Mouse (Mus musculus) lung, embryonic 15.5 days (tissue): ENCODE results near the gene Dand5. TPM values are rescaled to one million over a fixed set of nuclear protein-coding genes. Genes with fewer than 3 reads are reported as not detected.

Source experiments
- ATAC-seq: fragments of 200-750 bp; cut with Nextera tagmentation; 2 replicates; pipeline ENCODE4 v1.8.0; 2017; ENCODE audit warnings: moderate number of reproducible peaks, borderline replicate concordance; ENCODE audit not compliant: low FRiP score, low TSS enrichment; ENCODE audit errors: extremely low read depth
- H3K27ac ChIP-seq: fragments of 300-500 bp; sonication (generic); 2 replicates; pipeline ENCODE4 v1.5.1; 2015; ENCODE audit warnings: moderate library complexity, mild to moderate bottlenecking, inconsistent platforms
- H3K27me3 ChIP-seq: fragments of 300-500 bp; sonication (generic); 2 replicates; pipeline ENCODE4 v1.6.1; 2015; ENCODE audit warnings: inconsistent platforms
- H3K36me3 ChIP-seq: fragments of 300-500 bp; sonication (generic); 2 replicates; pipeline ENCODE4 v1.6.1; 2015; ENCODE audit warnings: inconsistent platforms
- H3K4me1 ChIP-seq: fragments of 300-500 bp; sonication (generic); 2 replicates; pipeline ENCODE4 v1.6.1; 2015; ENCODE audit warnings: inconsistent platforms
- H3K4me2 ChIP-seq: fragments of 300-500 bp; sonication (generic); 2 replicates; pipeline ENCODE4 v1.6.1; 2015; ENCODE audit warnings: inconsistent platforms, mild to moderate bottlenecking, moderate library complexity
- H3K4me3 ChIP-seq: fragments of 300-500 bp; sonication (generic); 2 replicates; pipeline ENCODE4 v1.5.1; 2015; ENCODE audit warnings: mild to moderate bottlenecking, inconsistent platforms
- H3K9ac ChIP-seq: fragments of 300-500 bp; sonication (generic); 2 replicates; pipeline ENCODE4 v1.6.1; 2015; ENCODE audit warnings: inconsistent platforms
- H3K9me3 ChIP-seq: fragments of 300-500 bp; sonication (generic); 2 replicates; pipeline ENCODE4 v1.6.1; 2016; ENCODE audit warnings: inconsistent platforms
- WGBS: fragments of 180-500 bp; shearing (Covaris S2); methylation state at CpG from one replicate; pipeline ENCODE4 v1.1.7; 2015; 5-methylcytosine and 5-hydroxymethylcytosine counted together
- polyA plus RNA-seq: library from polyadenylated mRNA; unstranded; fragments of >200 nt; fragmentation: Nextera tagmentation; extraction: Ambion mirVana; gene quantifications from 2 replicates; pipeline ENCODE4 v1.2.1, GENCODE M21; 2015

Gene Dand5
- polyA plus RNA-seq, 1 experiment from 2014 or later: 6.0 TPM

DNA sequence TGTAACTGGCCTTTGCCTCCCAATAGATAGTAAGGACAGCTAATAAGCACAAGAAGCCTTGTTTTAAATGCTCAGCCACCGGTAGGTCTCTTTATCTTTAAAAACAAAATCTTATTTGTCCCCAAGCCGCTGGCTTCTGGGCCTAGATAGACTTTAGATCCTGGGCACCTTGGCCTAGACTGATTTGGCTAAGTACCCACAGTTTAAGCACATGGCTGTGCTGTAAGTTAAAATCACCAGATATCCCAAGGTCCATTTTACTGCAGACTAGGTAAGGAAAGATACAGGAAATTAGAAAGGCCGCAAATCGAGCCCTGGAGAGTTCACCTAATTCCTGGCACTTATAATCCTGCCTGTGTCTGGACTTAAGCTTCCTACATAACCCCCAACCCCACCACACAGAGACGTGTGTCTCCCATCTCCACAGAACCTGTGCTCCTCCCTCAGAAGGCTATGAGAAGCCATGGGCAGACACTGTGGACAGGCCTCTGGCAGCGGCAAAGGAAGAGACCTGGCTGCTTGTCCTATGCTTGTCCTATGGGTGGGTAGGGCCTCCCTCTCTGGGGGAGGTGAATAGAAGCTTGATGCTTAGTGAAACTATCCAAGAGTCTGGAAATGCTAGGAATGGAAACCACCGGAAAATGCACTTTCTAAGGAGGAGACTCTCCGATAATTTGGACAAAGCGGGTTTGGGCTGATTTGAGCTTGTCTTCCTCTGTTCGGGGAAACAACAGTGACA lies 44.6 kb downstream of the Dand5 start:
- WGBS: 60% methylated on average over 10 of the region's 10 CpGs
- no peaks in the 10 kb centered on the region for H3K36me3 ChIP-seq
- H3K27me3 ChIP-seq: peaks cover 48% of the 10 kb centered on the region
- peaks cover 74% of the 10 kb centered on the region for H3K4me1 ChIP-seq
- H3K4me3 ChIP-seq: no peak overlapping the region
- no peaks in the 10 kb centered on the region for H3K9me3 ChIP-seq
- H3K27ac ChIP-seq: no peak overlapping the region; the same call in 1 of the 2 replicates
- H3K4me2 ChIP-seq: no peak overlapping the region
- H3K9ac ChIP-seq: no peak overlapping the region
- no peak for ATAC-seq

DNA sequence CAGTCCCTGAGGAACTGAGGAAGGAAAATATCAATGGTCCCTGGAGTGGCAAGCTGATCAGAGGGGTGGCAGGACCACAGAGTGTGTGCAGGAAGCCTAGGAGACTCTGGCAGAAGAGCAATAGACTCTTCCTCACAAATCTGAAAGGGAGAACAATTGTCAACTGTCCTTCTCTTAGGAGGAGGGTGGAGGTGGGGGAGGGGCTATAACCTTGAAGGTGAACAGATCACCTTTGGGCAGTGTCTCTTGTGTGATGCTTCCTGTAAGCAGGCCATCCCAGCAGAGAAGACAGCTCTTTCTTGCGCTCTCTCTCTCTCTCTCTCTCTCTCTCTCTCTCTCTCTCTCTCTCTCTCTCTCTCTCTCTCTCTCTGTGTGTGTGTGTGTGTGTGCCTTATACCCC lies 46.1 kb downstream of the Dand5 start:
- WGBS: 75% methylated on average over 1 of the region's 1 CpGs
- no peaks in the 10 kb centered on the region for H3K9me3 ChIP-seq
- H3K9ac ChIP-seq: no peak overlapping the region
- H3K4me2 ChIP-seq: no peak overlapping the region
- H3K4me1 ChIP-seq: peaks cover 85% of the 10 kb centered on the region
- H3K27me3 ChIP-seq: peaks cover 33% of the 10 kb centered on the region
- H3K4me3 ChIP-seq: no peak overlapping the region
- H3K27ac ChIP-seq: no peak overlapping the region
- no peak for ATAC-seq
- no peaks in the 10 kb centered on the region for H3K36me3 ChIP-seq

- Histone ChIP-seq H3K9ac (peak overlapping the region; percentile 10), H3K27ac (peak overlapping the region; percentile 93), H3K36me3 (no peaks in the 10 kb centered on the region), H3K9me3 (no peaks in the 10 kb centered on the region), H3K4me1 (peaks cover 87% of the 10 kb centered on the region), H3K4me3 (0 out of 2 replicates have a peak overlapping the region, but pooled peaks have one; percentile 8), H3K4me2 (peak overlapping the region; percentile 56), H3K27me3 (peaks cover 25% of the 10 kb centered on the region)
- ATAC-seq: no peak; the same call in 1 of the 2 replicates
- WGBS: 23% methylated on average over 7 of the region's 7 CpGs
Observed at GRCm38 (mm10) chr8:84775621-84776113, 47.0 kb downstream of the Dand5 start.

GRCm38 (mm10) chr8:84775105-84775591 lies 47.5 kb downstream of the Dand5 start:
- H3K27ac ChIP-seq: peak overlapping the region; percentile 93
- 15% methylated on average over 13 of the region's 13 CpGs for WGBS
- no peaks in the 10 kb centered on the region for H3K36me3 ChIP-seq
- peaks cover 25% of the 10 kb centered on the region for H3K27me3 ChIP-seq
- H3K4me1 ChIP-seq: peaks cover 86% of the 10 kb centered on the region
- no peaks in the 10 kb centered on the region for H3K9me3 ChIP-seq
- peak overlapping the region; percentile 8; the same call in 1 of the 2 replicates for H3K4me3 ChIP-seq
- ATAC-seq: 0 out of 2 replicates have a peak, but pooled peaks have one; percentile 13
- peak overlapping the region; percentile 10 for H3K9ac ChIP-seq
- H3K4me2 ChIP-seq: peak overlapping the region; percentile 56

GRCm38 (mm10) chr8:84774473-84774911 lies 48.1 kb downstream of the Dand5 start:
- peaks cover under 1% of the 10 kb centered on the region; the same call in 1 of the 2 replicates for H3K36me3 ChIP-seq
- H3K27ac ChIP-seq: peak overlapping the region; percentile 93
- WGBS: 11% methylated on average over 10 of the region's 10 CpGs
- peak overlapping the region; percentile 23; the same call in 1 of the 2 replicates for H3K4me3 ChIP-seq
- no peak overlapping the region for H3K9ac ChIP-seq
- ATAC-seq: peak; percentile 69
- peak overlapping the region; percentile 56 for H3K4me2 ChIP-seq
- peaks cover 24% of the 10 kb centered on the region for H3K27me3 ChIP-seq
- peaks cover 86% of the 10 kb centered on the region for H3K4me1 ChIP-seq
- no peaks in the 10 kb centered on the region for H3K9me3 ChIP-seq

DNA sequence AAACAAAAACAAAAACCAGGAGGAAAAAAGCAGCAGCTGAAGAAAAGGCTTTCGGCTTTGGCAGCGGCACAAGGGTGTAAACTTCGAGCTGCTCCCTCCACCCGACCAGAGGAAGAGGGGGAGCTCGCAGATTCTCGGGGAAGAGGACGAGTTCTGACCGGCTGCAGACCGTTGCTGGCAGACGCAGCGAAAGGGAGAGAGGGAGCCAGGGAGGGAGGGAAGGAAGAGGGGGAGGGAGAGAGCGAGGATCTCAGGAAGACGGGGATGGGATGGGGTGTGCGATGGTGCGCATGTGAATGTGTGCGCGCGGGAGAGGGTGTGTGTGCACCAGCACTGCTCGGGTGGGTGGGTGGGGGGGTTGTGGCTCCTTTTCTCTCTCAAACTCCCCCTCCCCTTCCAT lies 48.8 kb downstream of the Dand5 start:
- Histone ChIP-seq H3K36me3 (peaks cover 6% of the 10 kb centered on the region; the same call in 1 of the 2 replicates), H3K27ac (peak overlapping the region; percentile 93), H3K9ac (peak overlapping the region; percentile 4), H3K4me2 (peak overlapping the region; percentile 56), H3K27me3 (peaks cover 22% of the 10 kb centered on the region), H3K4me3 (peak overlapping the region; percentile 27), H3K9me3 (no peaks in the 10 kb centered on the region), H3K4me1 (peaks cover 81% of the 10 kb centered on the region)
- ATAC-seq: peak; percentile 86
- 1% methylated on average over 15 of the region's 19 CpGs for WGBS

DNA sequence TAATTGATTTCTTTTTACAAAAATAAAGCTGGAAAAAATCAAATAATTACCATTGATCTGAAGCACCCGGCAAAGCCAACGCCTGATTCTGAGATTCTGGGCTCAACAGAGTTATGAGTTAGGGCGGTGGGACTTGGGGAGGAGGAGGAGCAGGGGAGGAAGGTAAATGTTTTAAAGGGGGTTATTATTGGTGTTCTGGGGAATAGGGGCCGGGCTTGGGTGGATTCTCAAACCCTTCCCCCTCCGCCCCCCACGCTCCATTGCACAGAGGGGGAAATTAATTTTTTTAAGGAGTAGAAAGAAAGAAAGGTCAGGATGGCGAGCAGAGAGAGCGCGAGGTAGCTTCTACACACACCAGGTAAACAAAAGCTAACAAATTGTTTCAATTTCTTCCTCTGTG lies 49.3 kb downstream of the Dand5 start:
- H3K9ac ChIP-seq: peak overlapping the region; percentile 4; the same call in 1 of the 2 replicates
- WGBS: 7% methylated on average over 9 of the region's 9 CpGs
- H3K4me2 ChIP-seq: peak overlapping the region; percentile 56
- peaks cover 76% of the 10 kb centered on the region for H3K4me1 ChIP-seq
- no peaks in the 10 kb centered on the region for H3K9me3 ChIP-seq
- peak overlapping the region; percentile 27 for H3K4me3 ChIP-seq
- H3K27me3 ChIP-seq: peaks cover 18% of the 10 kb centered on the region
- peaks cover 11% of the 10 kb centered on the region; the same call in 1 of the 2 replicates for H3K36me3 ChIP-seq
- no peak for ATAC-seq
- H3K27ac ChIP-seq: peak overlapping the region; percentile 93

GRCm38 (mm10) chr8:84772628-84773027 lies 50.0 kb downstream of the Dand5 start:
- Histone ChIP-seq H3K36me3 (peaks cover 15% of the 10 kb centered on the region; the same call in 1 of the 2 replicates), H3K9ac (peak overlapping the region; percentile 19; the same call in 1 of the 2 replicates), H3K27me3 (peaks cover 13% of the 10 kb centered on the region), H3K4me3 (peak overlapping the region; percentile 8; the same call in 1 of the 2 replicates), H3K9me3 (no peaks in the 10 kb centered on the region), H3K27ac (no peak overlapping the region), H3K4me1 (peaks cover 73% of the 10 kb centered on the region), H3K4me2 (peak overlapping the region; percentile 56; the same call in 1 of the 2 replicates)
- 8% methylated on average over 3 of the region's 3 CpGs for WGBS
- ATAC-seq: no peak

DNA sequence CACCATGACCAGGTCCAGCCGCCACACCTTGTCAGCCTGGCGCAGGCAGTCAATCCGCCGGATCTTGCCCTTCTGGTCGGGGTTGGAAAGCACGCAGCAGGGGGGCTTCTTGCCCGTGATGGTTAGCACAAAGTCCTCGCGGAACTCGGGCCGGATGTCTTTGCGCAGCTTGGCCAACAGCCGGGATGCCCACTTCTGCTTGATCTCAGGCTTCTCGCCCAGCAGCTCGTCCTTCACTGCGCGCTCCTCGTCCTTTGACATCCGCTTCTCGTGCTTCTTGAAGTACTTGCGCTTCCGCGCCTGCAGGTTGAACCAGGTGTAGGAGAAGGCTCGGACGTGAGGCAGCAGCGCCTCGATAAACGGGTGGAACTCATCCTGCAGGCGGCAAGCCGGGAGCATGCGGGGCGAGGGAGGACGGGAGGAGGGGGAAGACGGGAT lies 50.7 kb downstream of the Dand5 start:
- Histone ChIP-seq H3K27me3 (peaks cover 13% of the 10 kb centered on the region), H3K27ac (peak overlapping the region; percentile 89), H3K9me3 (no peaks in the 10 kb centered on the region), H3K9ac (peak overlapping the region; percentile 29; the same call in 1 of the 2 replicates), H3K36me3 (peaks cover 22% of the 10 kb centered on the region), H3K4me3 (peak overlapping the region; percentile 12), H3K4me2 (peak overlapping the region; percentile 56), H3K4me1 (peaks cover 76% of the 10 kb centered on the region)
- ATAC-seq: no peak
- WGBS: 13% methylated on average over 32 of the region's 34 CpGs

DNA sequence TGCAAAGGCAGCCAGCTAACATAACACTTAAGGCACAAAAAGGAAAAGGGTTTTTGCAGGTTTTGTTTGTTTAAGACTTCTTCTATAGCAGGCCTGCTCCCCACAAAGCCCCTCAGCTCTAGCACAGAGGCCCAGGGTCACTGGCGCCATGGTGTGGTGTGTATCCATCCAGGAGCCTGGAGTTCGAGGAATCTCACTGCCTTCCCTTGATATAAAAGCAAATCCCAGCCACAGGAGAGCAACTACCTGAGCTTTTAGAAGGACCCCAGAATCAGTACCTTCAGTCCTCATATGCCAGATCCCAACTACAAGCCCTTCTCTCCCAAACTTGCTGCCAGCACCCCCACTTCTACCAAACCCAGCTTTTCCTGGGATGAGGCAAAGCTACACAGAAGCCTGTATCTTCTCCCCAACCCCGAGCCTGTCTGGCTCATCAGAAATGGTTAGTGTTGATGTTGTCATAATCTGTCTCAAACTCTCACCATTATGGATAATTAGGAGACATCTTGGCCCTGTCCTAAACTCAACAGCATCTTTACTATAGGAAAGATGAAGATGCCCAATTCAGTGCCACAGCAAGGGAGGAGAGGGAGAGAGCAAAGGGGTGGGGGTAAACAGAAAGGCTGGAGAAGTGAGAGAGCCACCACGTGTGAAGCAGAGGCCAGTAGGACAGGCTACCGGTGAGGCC lies 51.5 kb downstream of the Dand5 start:
- Histone ChIP-seq H3K4me2 (peak overlapping the region; percentile 56), H3K27ac (peak overlapping the region; percentile 89), H3K4me1 (peaks cover 77% of the 10 kb centered on the region), H3K9ac (peak overlapping the region; percentile 10; the same call in 1 of the 2 replicates), H3K9me3 (no peaks in the 10 kb centered on the region), H3K4me3 (peak overlapping the region; percentile 12), H3K36me3 (peaks cover 25% of the 10 kb centered on the region), H3K27me3 (peaks cover 8% of the 10 kb centered on the region)
- 46% methylated on average over 5 of the region's 5 CpGs for WGBS
- ATAC-seq: no peak

GRCm38 (mm10) chr8:84770100-84770953 lies 52.3 kb downstream of the Dand5 start:
- Histone ChIP-seq H3K9ac (no peak overlapping the region), H3K27ac (peak overlapping the region; percentile 89), H3K27me3 (no peaks in the 10 kb centered on the region), H3K4me3 (peak overlapping the region; percentile 6; the same call in 1 of the 2 replicates), H3K4me1 (peaks cover 77% of the 10 kb centered on the region), H3K36me3 (peaks cover 25% of the 10 kb centered on the region), H3K9me3 (no peaks in the 10 kb centered on the region), H3K4me2 (peak overlapping the region; percentile 56)
- WGBS: 33% methylated on average over 12 of the region's 12 CpGs
- ATAC-seq: no peak
